Mouse (Mus musculus) limb, embryonic 11.5 days (tissue): ENCODE data around the gene Cd47. TPM values are rescaled to one million over a fixed set of nuclear protein-coding genes. Genes with fewer than 3 reads are reported as not detected.

Experiments
- ATAC-seq: fragments of 200-750 bp; cut with Nextera tagmentation; 2 replicates; pipeline ENCODE4 v1.8.0; 2017; ENCODE audit warnings: low read depth; ENCODE audit not compliant: insufficient number of reproducible peaks, low FRiP score, low TSS enrichment
- DNase-seq: peaks from one replicate; pipeline ENCODE4 v3.0.0-alpha.2; 2015; ENCODE audit warnings: low spot score
- H3K27ac ChIP-seq: fragments of 300-500 bp; sonication (generic); replicated peaks from 2 replicates; pipeline ENCODE4 v1.5.1; 2014; ENCODE audit warnings: low read depth, mild to moderate bottlenecking, low read length
- H3K27me3 ChIP-seq: fragments of 300-500 bp; sonication (generic); 2 replicates; pipeline ENCODE4 v1.6.1; 2014; ENCODE audit warnings: mild to moderate bottlenecking, low read length, mixed read lengths; ENCODE audit not compliant: control insufficient read depth, insufficient read depth
- H3K36me3 ChIP-seq: fragments of 300-500 bp; sonication (generic); 2 replicates; pipeline ENCODE4 v1.6.1; 2014; ENCODE audit warnings: mild to moderate bottlenecking, low read length, moderate library complexity, mixed read lengths; ENCODE audit not compliant: control insufficient read depth, insufficient read depth
- H3K4me1 ChIP-seq: fragments of 300-500 bp; sonication (generic); 2 replicates; pipeline ENCODE4 v1.6.1; 2014; ENCODE audit warnings: low read length, mixed read lengths; ENCODE audit not compliant: control insufficient read depth, insufficient read depth
- H3K4me2 ChIP-seq: fragments of 300-500 bp; sonication (generic); 2 replicates; pipeline ENCODE4 v1.6.1; 2014; ENCODE audit warnings: low read depth, mild to moderate bottlenecking, moderate library complexity; ENCODE audit not compliant: severe bottlenecking
- H3K4me3 ChIP-seq: fragments of 300-500 bp; sonication (generic); 2 replicates; pipeline ENCODE4 v1.5.1; 2014; ENCODE audit warnings: low read depth, low read length
- H3K9ac ChIP-seq: fragments of 300-500 bp; sonication (generic); 2 replicates; pipeline ENCODE4 v1.6.1; 2014; ENCODE audit warnings: mild to moderate bottlenecking, low read length
- H3K9me3 ChIP-seq: fragments of 300-500 bp; sonication (generic); 2 replicates; pipeline ENCODE4 v1.6.1; 2016; ENCODE audit warnings: low read length; ENCODE audit not compliant: control insufficient read depth
- WGBS: fragments of 180-500 bp; shearing (Covaris S2); extraction: QIAGEN DNeasy Blood & Tissue Kit; methylation state at CpG from one replicate; pipeline ENCODE4 v1.1.7; 2014; 5-methylcytosine and 5-hydroxymethylcytosine counted together
- polyA plus RNA-seq: library from polyadenylated mRNA; unstranded; fragments of >200 nt; fragmentation: Nextera tagmentation; extraction: Ambion mirVana; gene quantifications from 2 replicates; pipeline ENCODE4 v1.2.1, GENCODE M21; 2014

The Cd47 gene
- 30.9 and 32.7 TPM in 2 replicates for polyA plus RNA-seq

GRCm38 (mm10) chr16:49799597-49800561, at the start of gene Cd47:
Gene Cd47 (plus strand): TSS chr16:49800533.
- ATAC-seq (no peak), DNase-seq (no peak)
- H3K27ac ChIP-seq, result no peak within 1 kb of the TSS
- no peaks in the 10 kb centered on the region for H3K9me3 ChIP-seq
- H3K36me3 ChIP-seq, result no peaks in the 10 kb centered on the region
- WGBS, result 83% methylated on average over 10 of the region's 10 CpGs
- no peaks in the 10 kb centered on the region for H3K27me3 ChIP-seq
- peaks cover 2% of the 10 kb centered on the region; the same call in 1 of the 2 replicates for H3K4me1 ChIP-seq
- H3K4me2 ChIP-seq, result no peak within 1 kb of the TSS
- no peak within 1 kb of the TSS for H3K4me3 ChIP-seq
- H3K9ac ChIP-seq, result no peak within 1 kb of the TSS

GRCm38 (mm10) chr16:49752906-49753305, 47.4 kb upstream of the Cd47 start:
- no peak for ATAC-seq
- WGBS, result 69% methylated on average over 1 of the region's 1 CpGs

DNA sequence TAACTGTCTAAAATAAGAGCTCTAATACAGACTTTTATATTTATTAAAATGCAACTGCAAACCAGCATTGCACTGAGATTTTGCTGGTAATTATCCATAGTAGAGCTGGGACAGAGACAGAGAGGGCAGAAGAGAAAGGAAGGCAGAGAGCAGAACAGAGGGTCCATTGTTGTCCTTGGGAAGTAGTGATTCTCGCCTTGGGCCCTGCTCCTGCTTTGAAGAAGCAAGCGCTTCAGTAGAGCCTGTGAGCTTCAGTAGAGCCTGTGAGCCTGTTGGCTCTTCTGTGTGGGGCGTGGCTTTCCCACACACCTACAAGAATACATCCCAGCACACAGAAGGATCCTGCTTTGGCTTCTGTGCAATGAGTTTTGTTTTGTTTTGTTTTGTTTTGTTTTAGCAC, 47.0 kb upstream of the Cd47 start:
- no peak for ATAC-seq
- DNase-seq, result no peak
- Histone ChIP-seq H3K4me1 (no peaks in the 10 kb centered on the region), H3K27me3 (no peaks in the 10 kb centered on the region), H3K4me2 (no peak overlapping the region), H3K9me3 (no peaks in the 10 kb centered on the region), H3K36me3 (no peaks in the 10 kb centered on the region), H3K27ac (no peak overlapping the region), H3K9ac (no peak overlapping the region), H3K4me3 (no peak overlapping the region)
- WGBS, result 39% methylated on average over 3 of the region's 3 CpGs

More at GRCm38 (mm10) chr16:49752906-49753305, 47.4 kb upstream of the Cd47 start:
- Histone ChIP-seq H3K4me2 (no peak overlapping the region), H3K4me3 (no peak overlapping the region), H3K9ac (no peak overlapping the region), H3K4me1 (no peaks in the 10 kb centered on the region), H3K27me3 (no peaks in the 10 kb centered on the region), H3K9me3 (no peaks in the 10 kb centered on the region), H3K27ac (no peak overlapping the region), H3K36me3 (no peaks in the 10 kb centered on the region)
- DNase-seq, result no peak

GRCm38 (mm10) chr16:49760517-49761203, 39.7 kb upstream of the Cd47 start:
- no peaks in the 10 kb centered on the region for H3K27me3 ChIP-seq
- ATAC-seq, result no peak
- no peaks in the 10 kb centered on the region for H3K9me3 ChIP-seq
- H3K27ac ChIP-seq, result no peak overlapping the region
- 82% methylated on average over 17 of the region's 17 CpGs for WGBS
- no peaks in the 10 kb centered on the region for H3K36me3 ChIP-seq
- no peak overlapping the region for H3K4me2 ChIP-seq
- H3K4me1 ChIP-seq, result no peaks in the 10 kb centered on the region
- DNase-seq, result no peak
- no peak overlapping the region for H3K4me3 ChIP-seq
- no peak overlapping the region for H3K9ac ChIP-seq

DNA sequence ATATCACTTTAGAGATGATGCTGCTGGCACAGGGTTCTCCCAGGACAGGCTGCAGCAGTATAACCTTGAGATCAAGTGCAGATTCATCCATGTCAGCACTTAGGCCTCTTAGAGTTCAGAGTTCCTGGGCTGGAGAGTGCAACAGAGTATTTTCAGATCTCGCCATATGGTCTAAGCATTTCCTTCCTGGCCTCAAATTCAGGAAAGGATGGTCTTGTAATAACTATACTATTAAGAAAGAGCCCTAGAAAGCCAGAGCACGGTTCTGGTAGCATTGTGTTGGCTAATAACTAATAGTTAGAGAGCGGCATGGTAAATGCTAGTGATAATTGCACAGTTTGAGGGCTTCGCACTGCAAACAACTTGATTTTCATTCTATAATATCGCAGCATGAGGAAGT, 38.4 kb upstream of the Cd47 start:
- Histone ChIP-seq H3K36me3 (no peaks in the 10 kb centered on the region), H3K9ac (no peak overlapping the region), H3K4me1 (no peaks in the 10 kb centered on the region), H3K9me3 (no peaks in the 10 kb centered on the region), H3K4me3 (no peak overlapping the region), H3K27ac (no peak overlapping the region), H3K4me2 (no peak overlapping the region), H3K27me3 (no peaks in the 10 kb centered on the region)
- DNase-seq (no peak), ATAC-seq (no peak)
- WGBS, result 86% methylated on average over 5 of the region's 5 CpGs

- H3K36me3 ChIP-seq, result no peaks in the 10 kb centered on the region
- 78% methylated on average over 3 of the region's 3 CpGs for WGBS
- no peak for ATAC-seq
- no peaks in the 10 kb centered on the region for H3K27me3 ChIP-seq
- H3K9ac ChIP-seq, result no peak overlapping the region
- H3K4me3 ChIP-seq, result no peak overlapping the region
- H3K4me2 ChIP-seq, result no peak overlapping the region
- no peaks in the 10 kb centered on the region for H3K9me3 ChIP-seq
- DNase-seq, result no peak
- H3K4me1 ChIP-seq, result no peaks in the 10 kb centered on the region
- H3K27ac ChIP-seq, result no peak overlapping the region
Measured at GRCm38 (mm10) chr16:49766326-49766725, 34.0 kb upstream of the Cd47 start.

DNA sequence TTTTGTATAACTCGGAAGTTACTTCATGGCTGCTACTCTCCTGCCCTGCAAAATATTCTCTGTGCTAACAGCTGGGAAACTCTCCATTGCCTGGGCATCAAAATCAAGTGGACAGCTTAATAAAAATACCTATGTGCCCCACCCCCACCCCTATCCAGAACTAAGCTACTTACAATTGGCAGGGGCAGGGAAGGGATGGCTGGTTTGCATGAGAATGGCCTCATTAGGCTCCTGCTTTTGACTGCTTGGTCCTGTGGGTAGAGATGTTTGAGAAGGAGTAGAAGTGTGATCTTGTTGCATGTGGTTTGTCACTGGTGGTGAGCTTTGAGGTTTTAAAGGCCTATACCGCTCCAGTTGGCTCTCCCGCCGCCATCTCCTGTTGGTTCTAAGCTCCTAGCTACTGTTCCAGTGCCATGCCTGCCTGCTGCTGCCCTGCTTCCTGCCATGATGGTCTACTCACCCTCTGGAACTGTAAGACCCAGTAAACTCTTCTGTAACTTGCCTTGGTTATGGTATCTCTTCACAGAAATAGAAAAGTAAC, 31.8 kb upstream of the Cd47 start:
- H3K4me2 ChIP-seq, result no peak overlapping the region
- no peak overlapping the region for H3K9ac ChIP-seq
- WGBS, result 86% methylated on average over 4 of the region's 4 CpGs
- H3K4me3 ChIP-seq, result no peak overlapping the region
- no peaks in the 10 kb centered on the region for H3K36me3 ChIP-seq
- no peak overlapping the region for H3K27ac ChIP-seq
- ATAC-seq (no peak), DNase-seq (no peak)
- no peaks in the 10 kb centered on the region for H3K4me1 ChIP-seq
- no peaks in the 10 kb centered on the region for H3K27me3 ChIP-seq
- H3K9me3 ChIP-seq, result no peaks in the 10 kb centered on the region

- Histone ChIP-seq H3K27ac (no peak overlapping the region), H3K4me3 (no peak overlapping the region), H3K4me1 (no peaks in the 10 kb centered on the region), H3K9me3 (no peaks in the 10 kb centered on the region), H3K27me3 (no peaks in the 10 kb centered on the region), H3K4me2 (no peak overlapping the region), H3K9ac (no peak overlapping the region), H3K36me3 (no peaks in the 10 kb centered on the region)
- ATAC-seq (no peak), DNase-seq (no peak)
- WGBS, result 91% methylated on average over 2 of the region's 2 CpGs
Measured at GRCm38 (mm10) chr16:49769831-49770261, 30.5 kb upstream of the Cd47 start.
